Mouse (Mus musculus): Measurements from ENCODE around the gene Usp10.
A peak's percentile ranks its signal among the peaks of the same experiment; 100 is the strongest.

The Usp10 gene

GRCm38 (mm10) chr8:119958076-119958475 lies 47.9 kb downstream of the Usp10 start:
- DNase-seq (ENCODE audit: low read depth, low spot score) = no peak

GRCm38 (mm10) chr8:119960531-119961104 lies 50.5 kb downstream of the Usp10 start:
- DNase-seq (ENCODE audit: low read depth, low spot score) = peak; percentile 88

- no peak for DNase-seq (ENCODE audit: low read depth, low spot score)
Observed at GRCm38 (mm10) chr8:119964859-119965258, 54.7 kb downstream of the Usp10 start.

GRCm38 (mm10) chr8:119967435-119967834 lies 57.3 kb downstream of the Usp10 start:
- DNase-seq (ENCODE audit: low read depth, low spot score) = no peak

- no peak for DNase-seq (ENCODE audit: low read depth, low spot score)
Observed at GRCm38 (mm10) chr8:119970169-119970568, 60.0 kb downstream of the Usp10 start.

GRCm38 (mm10) chr8:119972558-119972957 lies 62.4 kb downstream of the Usp10 start:
- DNase-seq (ENCODE audit: low read depth, low spot score) = no peak

GRCm38 (mm10) chr8:119978770-119979381 lies 68.7 kb downstream of the Usp10 start:
- no peak for DNase-seq (ENCODE audit: low read depth, low spot score)

GRCm38 (mm10) chr8:119981253-119981652 lies 71.1 kb downstream of the Usp10 start:
- peak; percentile 33 for DNase-seq (ENCODE audit: low read depth, low spot score)

- DNase-seq (ENCODE audit: low read depth, low spot score) = peak; percentile 70
Observed at GRCm38 (mm10) chr8:119984085-119984484, 73.9 kb downstream of the Usp10 start.

GRCm38 (mm10) chr8:119986174-119986573 lies 76.0 kb downstream of the Usp10 start:
- DNase-seq (ENCODE audit: low read depth, low spot score) = peak; percentile 67

- peak; percentile 73 for DNase-seq (ENCODE audit: low read depth, low spot score)
Observed at GRCm38 (mm10) chr8:119988087-119988486, 77.9 kb downstream of the Usp10 start.

- DNase-seq (ENCODE audit: low read depth, low spot score) = no peak
Observed at GRCm38 (mm10) chr8:119992249-119992648, 82.1 kb downstream of the Usp10 start, which contains the start of gene Crispld2. Gene Crispld2, plus strand, starts transcription at chr8:119992438.

- peak; percentile 60 for DNase-seq (ENCODE audit: low read depth, low spot score)
Observed at GRCm38 (mm10) chr8:119994114-119994513, 84.0 kb downstream of the Usp10 start.

- peak; percentile 49 for DNase-seq (ENCODE audit: low read depth, low spot score)
Observed at GRCm38 (mm10) chr8:119994556-119994955, 84.4 kb downstream of the Usp10 start.

GRCm38 (mm10) chr8:119997266-119997665 lies 87.1 kb downstream of the Usp10 start:
- DNase-seq (ENCODE audit: low read depth, low spot score) = no peak

GRCm38 (mm10) chr8:120000461-120000860 lies 90.3 kb downstream of the Usp10 start:
- no peak for DNase-seq (ENCODE audit: low read depth, low spot score)

GRCm38 (mm10) chr8:120001712-120002111 lies 91.6 kb downstream of the Usp10 start:
- DNase-seq (ENCODE audit: low read depth, low spot score) = no peak

- no peak for DNase-seq (ENCODE audit: low read depth, low spot score)
Observed at GRCm38 (mm10) chr8:120002348-120002747, 92.2 kb downstream of the Usp10 start.

GRCm38 (mm10) chr8:120004154-120004702 lies 94.1 kb downstream of the Usp10 start:
- peak; percentile 96 for DNase-seq (ENCODE audit: low read depth, low spot score)

- no peak for DNase-seq (ENCODE audit: low read depth, low spot score)
Observed at GRCm38 (mm10) chr8:120004705-120005381, 94.7 kb downstream of the Usp10 start.

GRCm38 (mm10) chr8:120006645-120007160 lies 96.5 kb downstream of the Usp10 start:
- no peak for DNase-seq (ENCODE audit: low read depth, low spot score)

Measured in 3T3-L1 (cell line).